Mouse (Mus musculus) intestine, postnatal 0 days (tissue): ENCODE measurements around the gene Ociad1. TPM values are rescaled to one million over a fixed set of nuclear protein-coding genes. Genes with fewer than 3 reads are reported as not detected.

ENCODE experiments used
- ATAC-seq: fragments of 200-750 bp; cut with Nextera tagmentation; 2 replicates; pipeline ENCODE4 v1.8.0; 2017; ENCODE audit warnings: mild to moderate bottlenecking, moderate TSS enrichment, moderate library complexity
- H3K27ac ChIP-seq: fragments of 300-500 bp; sonication (generic); 2 replicates; pipeline ENCODE4 v1.5.1; 2014; ENCODE audit warnings: mild to moderate bottlenecking, low read depth, low read length, moderate library complexity
- H3K27me3 ChIP-seq: fragments of 300-500 bp; sonication (generic); replicated peaks from 2 replicates; pipeline ENCODE4 v1.6.1; 2014; ENCODE audit warnings: low read length, mixed read lengths; ENCODE audit not compliant: control insufficient read depth, insufficient read depth
- H3K36me3 ChIP-seq: fragments of 300-500 bp; sonication (generic); 2 replicates; pipeline ENCODE4 v1.6.1; 2014; ENCODE audit warnings: mild to moderate bottlenecking, moderate library complexity; ENCODE audit not compliant: control insufficient read depth, insufficient read depth
- H3K4me1 ChIP-seq: fragments of 300-500 bp; sonication (generic); replicated peaks from 2 replicates; pipeline ENCODE4 v1.6.1; 2014; ENCODE audit warnings: antibody characterized with exemption, low read length, mixed read lengths; ENCODE audit not compliant: control insufficient read depth, insufficient read depth
- H3K4me2 ChIP-seq: fragments of 300-500 bp; sonication (generic); replicated peaks from 2 replicates; pipeline ENCODE4 v1.6.1; 2014; ENCODE audit warnings: low read depth, mild to moderate bottlenecking, moderate library complexity
- H3K4me3 ChIP-seq: fragments of 300-500 bp; sonication (generic); 2 replicates; pipeline ENCODE4 v1.5.1; 2014; ENCODE audit warnings: low read depth, low read length
- H3K9ac ChIP-seq: fragments of 300-500 bp; sonication (generic); 2 replicates; pipeline ENCODE4 v1.6.1; 2014; ENCODE audit warnings: mild to moderate bottlenecking, low read depth, low read length
- H3K9me3 ChIP-seq: fragments of 300-500 bp; sonication (generic); 2 replicates; pipeline ENCODE4 v1.6.1; 2016; ENCODE audit warnings: mixed run types; ENCODE audit not compliant: control insufficient read depth
- CTCF ChIP-seq: sonication (generic); IDR thresholded peaks from 2 replicates; pipeline ENCODE4 v1.5.1; 2016; ENCODE audit warnings: low read depth, mild to moderate bottlenecking, control low read depth, antibody characterized with exemption, moderate library complexity
- WGBS: fragments of 180-500 bp; shearing (Covaris S2); extraction: QIAGEN DNeasy Blood & Tissue Kit; methylation state at CpG from one replicate; pipeline ENCODE4 v1.1.7; 2014; 5-methylcytosine and 5-hydroxymethylcytosine counted together
- polyA plus RNA-seq: library from polyadenylated mRNA; unstranded; fragments of >200 nt; fragmentation: Nextera tagmentation; extraction: Ambion mirVana; gene quantifications from 2 replicates; pipeline ENCODE4 v1.2.1, GENCODE M21; 2015

Ociad1 gene
- polyA plus RNA-seq, 1 experiment from 2014 or later, result 156 TPM

DNA sequence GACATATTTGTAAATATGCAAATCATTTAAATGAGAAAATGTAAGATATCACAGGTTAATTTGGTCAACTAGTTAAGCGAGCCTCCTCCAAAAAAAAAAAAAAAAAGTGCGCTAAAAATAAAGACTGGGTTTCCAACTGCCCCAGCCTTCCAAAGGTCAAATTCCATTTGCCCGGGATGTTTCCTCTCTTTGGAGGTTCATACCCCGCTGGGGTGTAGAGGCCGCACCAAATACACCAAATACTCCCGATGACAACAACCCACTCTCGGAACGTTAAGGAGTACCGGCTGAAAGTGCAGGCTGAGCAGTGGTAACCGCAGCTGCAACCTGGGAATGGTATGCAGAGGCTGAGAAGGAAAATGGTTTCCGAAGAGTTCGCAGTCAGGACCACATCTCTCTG is 67.7 kb downstream of the Ociad1 start:
- no peak for ATAC-seq
- Histone ChIP-seq H3K9me3 (no peaks in the 10 kb centered on the region), H3K27me3 (no peaks in the 10 kb centered on the region), H3K27ac (no peak overlapping the region), H3K4me2 (peak overlapping the region; percentile 59), H3K9ac (no peak overlapping the region), H3K36me3 (no peaks in the 10 kb centered on the region), H3K4me3 (no peak overlapping the region), H3K4me1 (peaks cover 16% of the 10 kb centered on the region)
- 27% methylated on average over 12 of the region's 12 CpGs for WGBS
- no peak for TF ChIP-seq CTCF

GRCm38 (mm10) chr5:73362338-73362737 is 69.8 kb downstream of the Ociad1 start:
- Histone ChIP-seq H3K27ac (no peak overlapping the region), H3K4me3 (no peak overlapping the region), H3K4me2 (no peak overlapping the region), H3K9me3 (no peaks in the 10 kb centered on the region), H3K27me3 (no peaks in the 10 kb centered on the region), H3K36me3 (no peaks in the 10 kb centered on the region), H3K9ac (no peak overlapping the region), H3K4me1 (peaks cover 16% of the 10 kb centered on the region)
- WGBS, result 90% methylated on average over 7 of the region's 7 CpGs
- TF ChIP-seq CTCF, result no peak
- no peak for ATAC-seq

DNA sequence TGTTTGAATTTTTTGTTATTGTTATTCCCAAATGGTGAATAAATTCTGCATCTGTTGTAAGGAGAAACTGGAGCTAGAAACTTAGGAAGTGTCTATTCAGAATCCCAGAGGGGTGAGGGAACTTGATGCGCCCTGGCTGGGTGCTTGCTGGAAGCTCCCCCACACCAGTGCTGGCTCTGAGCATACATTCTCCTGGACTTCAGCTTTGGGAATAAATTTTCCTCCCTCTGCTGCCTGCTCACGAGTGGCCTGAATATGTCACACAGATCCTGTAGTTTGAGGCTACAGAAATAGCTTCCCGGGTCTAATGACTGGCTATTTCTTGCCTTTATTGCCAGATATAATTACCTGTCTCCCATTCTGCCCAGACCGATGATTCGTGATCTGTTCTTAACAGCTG is 70.2 kb downstream of the Ociad1 start:
- Histone ChIP-seq H3K4me1 (peaks cover 14% of the 10 kb centered on the region), H3K27ac (no peak overlapping the region), H3K9ac (no peak overlapping the region), H3K27me3 (no peaks in the 10 kb centered on the region), H3K4me3 (no peak overlapping the region), H3K9me3 (no peaks in the 10 kb centered on the region), H3K4me2 (no peak overlapping the region), H3K36me3 (no peaks in the 10 kb centered on the region)
- 60% methylated on average over 5 of the region's 5 CpGs for WGBS
- TF ChIP-seq CTCF, result no peak
- no peak for ATAC-seq

Other genes starting within 250 kb of the Ociad1 start
- gene Fryl, start 36.2 kb upstream of the Ociad1 start, polyA plus RNA-seq, result 27.8 and 28.2 TPM in 2 replicates
- 225 and 241 TPM in 2 replicates for gene Ociad2, start 48.2 kb downstream of the Ociad1 start, polyA plus RNA-seq
- gene Cwh43, start 113.3 kb downstream of the Ociad1 start, polyA plus RNA-seq, result 0.34 and 0.84 TPM in 2 replicates
- gene Dcun1d4, start 188.2 kb downstream of the Ociad1 start, polyA plus RNA-seq, result 14.8 and 16.3 TPM in 2 replicates